Mouse (Mus musculus) forebrain, postnatal 0 days (tissue): ENCODE results near the gene Dhx57. TPM values are rescaled to one million over a fixed set of nuclear protein-coding genes. Genes with fewer than 3 reads are reported as not detected.
"Not testable (repeated sequence)": the region's sequence is repeated elsewhere in the genome, so short reads cannot be mapped to it uniquely, and the experiment has no call there.

Experiments
- ATAC-seq: fragments of 200-750 bp; cut with Nextera tagmentation; 2 replicates; pipeline ENCODE4 v1.8.0; 2017; ENCODE audit warnings: mild to moderate bottlenecking, moderate library complexity
- DNase-seq: peaks from one replicate; pipeline ENCODE4 v3.0.0-alpha.2; 2015
- H3K27ac ChIP-seq: fragments of 300-500 bp; sonication (generic); 2 replicates; pipeline ENCODE4 v1.5.1; 2014; ENCODE audit warnings: low read depth, mild to moderate bottlenecking, antibody characterized with exemption, low read length, moderate library complexity, mixed read lengths
- H3K27me3 ChIP-seq: fragments of 300-500 bp; sonication (generic); 2 replicates; pipeline ENCODE4 v1.6.1; 2014; ENCODE audit warnings: mild to moderate bottlenecking, low read length, mixed read lengths; ENCODE audit not compliant: insufficient read depth
- H3K36me3 ChIP-seq: fragments of 300-500 bp; sonication (generic); 2 replicates; pipeline ENCODE4 v1.6.1; 2014; ENCODE audit warnings: mild to moderate bottlenecking, moderate library complexity; ENCODE audit not compliant: insufficient read depth
- H3K4me1 ChIP-seq: fragments of 300-500 bp; sonication (generic); 2 replicates; pipeline ENCODE4 v1.6.1; 2014; ENCODE audit warnings: antibody characterized with exemption; ENCODE audit not compliant: insufficient read depth
- H3K4me2 ChIP-seq: fragments of 300-500 bp; sonication (generic); 2 replicates; pipeline ENCODE4 v1.6.1; 2014; ENCODE audit warnings: low read depth, mild to moderate bottlenecking, moderate library complexity
- H3K4me3 ChIP-seq: fragments of 300-500 bp; sonication (generic); 2 replicates; pipeline ENCODE4 v1.5.1; 2014; ENCODE audit warnings: low read depth, low read length, mixed read lengths
- H3K9ac ChIP-seq: fragments of 300-500 bp; sonication (generic); 2 replicates; pipeline ENCODE4 v1.6.1; 2014; ENCODE audit warnings: mild to moderate bottlenecking
- H3K9me3 ChIP-seq: fragments of 300-500 bp; sonication (generic); 2 replicates; pipeline ENCODE4 v1.6.1; 2016; ENCODE audit warnings: low read length
- CTCF ChIP-seq: sonication (generic); IDR thresholded peaks from 2 replicates; pipeline ENCODE4 v1.5.1; 2016; ENCODE audit warnings: antibody characterized with exemption, control low read depth, low read depth
- WGBS: fragments of 180-500 bp; shearing (Covaris S2); extraction: QIAGEN DNeasy Blood & Tissue Kit; methylation state at CpG from one replicate; pipeline ENCODE4 v1.1.7; 2014; 5-methylcytosine and 5-hydroxymethylcytosine counted together
- polyA plus RNA-seq: library from polyadenylated mRNA; unstranded; fragments of >200 nt; fragmentation: Nextera tagmentation; extraction: Ambion mirVana; gene quantifications from 2 replicates; pipeline ENCODE4 v1.2.1, GENCODE M21; 2015
- total RNA-seq: library from RNA; depleted of rRNA; stranded (reverse); fragments of >200 nt; gene quantifications from 2 replicates; pipeline ENCODE4 v1.2.3, GENCODE M21; 2014

The Dhx57 gene
- total and polyA plus RNA-seq, 2 experiments from 2014 or later, result 33.7 to 72.1 TPM

DNA sequence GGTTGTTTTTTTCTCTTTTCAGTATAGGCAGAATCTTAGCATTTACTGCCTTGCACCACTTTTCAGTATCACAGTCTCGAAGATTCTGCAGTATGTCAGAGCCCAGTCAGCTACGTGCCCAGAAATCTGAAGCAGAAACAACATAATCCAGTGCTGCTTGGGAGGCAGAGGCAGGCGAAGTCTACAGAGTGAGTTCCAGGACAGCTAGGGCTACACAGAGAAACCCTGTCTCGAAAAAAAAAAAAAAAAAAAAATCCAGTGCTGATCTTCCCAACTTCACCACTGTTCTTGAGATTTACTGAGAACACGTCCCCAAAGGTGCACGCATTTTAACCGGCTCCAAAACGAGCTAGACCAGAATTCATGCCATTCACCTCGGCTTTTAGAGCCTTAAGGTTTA lies 66.4 kb downstream of the Dhx57 start:
- 5% methylated on average over 9 of the region's 9 CpGs for WGBS
- DNase-seq, result no peak
- ATAC-seq, result peak; percentile 42

DNA sequence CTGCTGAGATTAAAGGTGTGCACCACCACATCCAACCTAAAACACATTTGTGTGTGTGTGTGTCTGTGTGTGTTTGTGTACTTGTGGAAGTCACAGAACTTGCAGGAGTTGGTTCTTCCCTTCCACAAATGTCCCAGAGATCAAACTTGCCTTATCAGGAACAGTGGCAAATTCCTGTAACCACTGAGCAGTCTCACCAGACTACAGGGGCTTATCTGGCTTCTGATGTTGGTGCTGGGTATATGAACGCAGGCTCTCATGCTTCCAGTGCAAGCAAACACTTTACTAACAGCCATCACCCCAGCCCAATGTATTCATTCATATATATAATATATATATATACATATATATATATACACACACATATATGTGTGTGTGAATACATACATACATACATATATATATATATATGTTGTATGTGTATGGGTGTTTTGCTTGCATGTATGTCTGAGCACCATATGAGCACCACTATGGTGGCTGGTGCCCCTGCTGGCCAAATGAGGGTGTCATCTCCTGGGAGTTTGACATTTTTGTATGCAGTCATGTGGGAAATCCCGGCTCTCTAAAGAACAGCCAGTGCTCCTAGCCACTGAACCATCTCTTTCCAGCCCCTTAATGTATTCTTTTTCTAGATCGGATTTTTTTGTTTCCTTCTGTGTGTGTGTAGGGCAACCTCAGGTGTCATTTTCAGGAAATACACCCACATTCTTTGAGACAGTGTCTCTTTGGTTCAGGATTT lies 68.2 kb downstream of the Dhx57 start:
- ATAC-seq, result no peak

More for the DNA sequence above, 66.4 kb downstream of the Dhx57 start:
- TF ChIP-seq CTCF, result no peak
- H3K27ac ChIP-seq, result peak overlapping the region; percentile 86
- H3K9ac ChIP-seq, result peak overlapping the region; percentile 59
- H3K4me3 ChIP-seq, result peak overlapping the region; percentile 61
- H3K27me3 ChIP-seq, result no peaks in the 10 kb centered on the region
- no peaks in the 10 kb centered on the region for H3K9me3 ChIP-seq
- peaks cover 2% of the 10 kb centered on the region; the same call in 1 of the 2 replicates for H3K36me3 ChIP-seq
- peak overlapping the region; percentile 71 for H3K4me2 ChIP-seq
- H3K4me1 ChIP-seq, result no peaks in the 10 kb centered on the region

DNA sequence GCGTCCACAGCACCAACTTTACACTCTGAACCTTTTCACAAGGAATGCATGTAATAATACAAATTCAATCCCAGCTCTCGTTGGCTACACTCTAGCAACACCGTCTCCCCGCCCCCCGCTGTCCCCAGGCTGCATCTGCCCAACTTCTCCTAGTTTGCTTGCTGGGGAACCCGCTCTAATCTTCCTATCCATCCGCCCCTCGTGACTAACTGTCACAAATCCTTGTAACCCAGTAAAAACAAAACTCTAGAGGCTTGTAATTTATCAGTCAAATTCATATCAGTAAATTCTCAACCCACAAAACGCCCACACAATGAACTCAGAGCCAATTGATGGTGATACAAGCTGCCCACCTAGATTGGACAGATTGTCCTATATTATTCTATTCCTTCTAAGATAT lies 69.1 kb downstream of the Dhx57 start:
- TF ChIP-seq CTCF, result no peak
- DNase-seq (no peak), ATAC-seq (no peak)
- Histone ChIP-seq H3K4me2 (no peak overlapping the region), H3K27me3 (no peaks in the 10 kb centered on the region), H3K4me3 (no peak overlapping the region), H3K4me1 (no peaks in the 10 kb centered on the region), H3K27ac (no peak overlapping the region), H3K9me3 (no peaks in the 10 kb centered on the region), H3K9ac (no peak overlapping the region), H3K36me3 (no peaks in the 10 kb centered on the region)
- WGBS, result 65% methylated on average over 9 of the region's 9 CpGs

More for the DNA sequence above, 68.2 kb downstream of the Dhx57 start:
- Histone ChIP-seq H3K4me3 (no peak overlapping the region), H3K27ac (no peak overlapping the region), H3K9ac (no peak overlapping the region), H3K4me1 (no peaks in the 10 kb centered on the region), H3K27me3 (no peaks in the 10 kb centered on the region), H3K4me2 (no peak overlapping the region), H3K36me3 (no peaks in the 10 kb centered on the region), H3K9me3 (no peaks in the 10 kb centered on the region)
- peak; percentile 48 for TF ChIP-seq CTCF
- WGBS, result 75% methylated on average over 3 of the region's 3 CpGs
- DNase-seq, result no peak

DNA sequence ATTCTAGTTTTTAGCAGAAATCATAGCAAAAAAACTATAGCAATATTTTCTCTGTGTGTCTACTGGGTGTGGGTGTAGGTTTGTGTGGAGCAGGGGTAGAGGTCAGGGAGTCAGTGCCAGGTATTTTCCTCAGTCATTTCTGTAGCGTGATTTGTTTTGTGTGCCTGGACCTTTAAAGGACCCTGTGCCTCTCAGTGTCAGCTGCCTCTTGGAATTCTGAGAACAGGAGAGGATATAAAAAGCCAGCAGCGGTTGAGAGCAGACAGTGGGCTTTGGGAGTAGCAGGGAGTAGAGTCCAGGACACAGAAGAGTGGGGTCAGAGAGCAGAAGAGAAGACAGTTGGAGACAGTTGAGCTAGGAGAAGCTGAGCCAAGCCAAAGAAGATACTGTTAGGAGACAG lies 70.1 kb downstream of the Dhx57 start:
- H3K9ac ChIP-seq, result no peak overlapping the region
- H3K4me3 ChIP-seq, result no peak overlapping the region
- no peak for ATAC-seq
- no peaks in the 10 kb centered on the region for H3K36me3 ChIP-seq
- no peaks in the 10 kb centered on the region for H3K4me1 ChIP-seq
- no peak for TF ChIP-seq CTCF
- 78% methylated on average over 2 of the region's 2 CpGs for WGBS
- H3K9me3 ChIP-seq, result no peaks in the 10 kb centered on the region
- H3K27me3 ChIP-seq, result no peaks in the 10 kb centered on the region
- no peak overlapping the region for H3K27ac ChIP-seq
- H3K4me2 ChIP-seq, result no peak overlapping the region
- no peak for DNase-seq

DNA sequence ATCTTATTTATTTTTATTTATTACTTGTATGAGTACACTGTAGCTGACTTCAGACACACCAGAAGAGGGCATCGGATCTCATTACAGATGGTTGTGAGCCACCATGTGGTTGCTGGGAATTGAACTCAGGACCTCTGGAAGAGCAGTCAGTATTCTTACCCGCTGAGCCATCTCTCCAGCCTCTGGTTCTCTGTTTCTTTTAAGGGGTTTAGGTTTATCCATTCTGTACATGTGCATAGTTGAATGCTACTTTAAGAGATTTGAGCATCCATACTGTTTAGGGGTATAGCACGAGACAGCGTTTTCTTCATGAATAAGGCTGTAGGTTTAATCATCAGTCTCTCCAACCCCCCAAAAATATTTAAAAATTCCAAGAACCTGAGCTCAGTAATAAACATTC lies 76.3 kb downstream of the Dhx57 start:
- H3K9ac ChIP-seq, DNase-seq, H3K4me3 ChIP-seq, H3K27me3 ChIP-seq, H3K27ac ChIP-seq, ATAC-seq, H3K9me3 ChIP-seq, H3K4me1 ChIP-seq, H3K4me2 ChIP-seq, H3K36me3 ChIP-seq: not testable (repeated sequence)
- 84% methylated on average over 4 of the region's 4 CpGs for WGBS

DNA sequence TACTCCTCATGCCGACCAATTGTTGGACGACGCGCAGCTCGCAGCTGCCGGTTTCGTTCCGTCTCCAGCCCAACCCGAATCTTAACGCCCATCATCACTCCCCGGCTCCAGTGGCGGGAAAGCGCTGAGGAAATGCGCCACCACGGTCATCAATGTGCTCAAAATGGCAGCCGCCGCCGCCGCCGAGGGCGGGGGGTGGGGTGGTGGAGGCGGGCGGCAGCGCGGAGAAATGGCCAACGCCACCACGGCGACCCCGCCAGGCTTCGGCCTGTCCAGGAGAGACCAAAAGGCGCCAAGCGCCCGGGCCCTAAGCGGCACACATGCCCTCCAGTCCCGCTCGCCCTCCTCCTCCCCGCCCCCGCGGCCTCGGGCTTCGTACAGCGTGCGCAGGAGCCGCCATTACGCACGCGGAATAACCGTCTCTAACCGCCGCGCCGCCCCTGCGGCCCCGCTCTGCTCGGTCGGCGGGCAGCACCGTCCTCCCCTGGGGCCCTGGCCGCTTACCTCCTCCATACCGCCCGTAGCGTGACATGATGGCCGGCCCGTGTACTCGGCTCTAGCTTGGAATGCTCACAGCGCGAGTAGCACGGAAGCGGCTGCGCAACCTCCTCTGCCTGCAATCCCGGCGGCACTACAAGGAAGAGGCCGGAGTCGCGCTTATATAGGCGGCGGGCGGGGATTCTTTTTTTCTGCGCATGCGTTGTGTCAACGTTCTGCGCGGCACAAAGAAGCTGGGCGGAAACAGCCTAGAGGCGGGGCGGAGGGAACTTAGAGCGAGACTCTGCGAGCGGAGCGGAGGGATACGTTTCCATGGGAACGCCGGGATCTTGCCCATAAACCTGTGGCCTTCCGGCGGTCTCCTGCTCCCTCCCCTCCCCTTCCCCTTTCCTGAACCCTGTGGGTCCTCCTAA lies 83.3 kb downstream of the Dhx57 start, which contains the start of the genes Srsf7 and Ttc39d:
Srsf7 (minus strand) TSS at position 637 of the 911 bp plus-strand sequence.
Ttc39d (plus strand) TSS at position 790 of the 911 bp plus-strand sequence.
- H3K36me3 ChIP-seq, result peaks cover 16% of the 10 kb centered on the region
- TF ChIP-seq CTCF, result 0 out of 2 replicates have a peak, but pooled peaks have one; percentile 24
- peak within 1 kb of the TSS; percentile 72 for H3K4me2 ChIP-seq
- H3K9ac ChIP-seq, result peak within 1 kb of the TSS; percentile 99
- WGBS, result 3% methylated on average over 82 of the region's 95 CpGs
- peak; percentile 91 for ATAC-seq
- peak; percentile 99 for DNase-seq
- H3K27me3 ChIP-seq, result no peaks in the 10 kb centered on the region
- peak within 1 kb of the TSS; percentile 88 for H3K4me3 ChIP-seq
- no peaks in the 10 kb centered on the region for H3K9me3 ChIP-seq
- H3K4me1 ChIP-seq, result peaks cover 3% of the 10 kb centered on the region; the same call in 1 of the 2 replicates
- peak within 1 kb of the TSS; percentile 99 for H3K27ac ChIP-seq
